Mouse (Mus musculus): ENCODE data around the gene Vmn1r185.

- TF ChIP-seq CTCF (IDR thresholded peaks at IDR 0.05; ENCODE audit: low read depth, low read length) (no peak), TAL1 (conservative IDR thresholded peaks at IDR 0.05; ENCODE audit: low read depth, low read length) (no peak), GATA1 (IDR thresholded peaks at IDR 0.05; ENCODE audit: borderline replicate concordance, low read length) (no peak), POLR2AphosphoS5 (IDR thresholded peaks at IDR 0.05; ENCODE audit: insufficient replicate concordance, low read depth, low read length) (no peak), GATA2 (IDR thresholded peaks at IDR 0.05; ENCODE audit: borderline replicate concordance, low read depth, low read length) (no peak)
Observed at GRCm38 (mm10) chr7:26589774-26590173, 28.5 kb downstream of the Vmn1r185 start.

All from G1E (cell line).